Mouse (Mus musculus) spleen, postnatal 14 days (tissue): Measurements from ENCODE around the gene Trak1.

ENCODE experiments used
- DNase-seq, 2 experiments: peaks; one replicate each; pipeline ENCODE4 v3.0.0; 2021 to 2022; ENCODE audit warnings: low spot score in 2 of 2

Gene Trak1

DNA sequence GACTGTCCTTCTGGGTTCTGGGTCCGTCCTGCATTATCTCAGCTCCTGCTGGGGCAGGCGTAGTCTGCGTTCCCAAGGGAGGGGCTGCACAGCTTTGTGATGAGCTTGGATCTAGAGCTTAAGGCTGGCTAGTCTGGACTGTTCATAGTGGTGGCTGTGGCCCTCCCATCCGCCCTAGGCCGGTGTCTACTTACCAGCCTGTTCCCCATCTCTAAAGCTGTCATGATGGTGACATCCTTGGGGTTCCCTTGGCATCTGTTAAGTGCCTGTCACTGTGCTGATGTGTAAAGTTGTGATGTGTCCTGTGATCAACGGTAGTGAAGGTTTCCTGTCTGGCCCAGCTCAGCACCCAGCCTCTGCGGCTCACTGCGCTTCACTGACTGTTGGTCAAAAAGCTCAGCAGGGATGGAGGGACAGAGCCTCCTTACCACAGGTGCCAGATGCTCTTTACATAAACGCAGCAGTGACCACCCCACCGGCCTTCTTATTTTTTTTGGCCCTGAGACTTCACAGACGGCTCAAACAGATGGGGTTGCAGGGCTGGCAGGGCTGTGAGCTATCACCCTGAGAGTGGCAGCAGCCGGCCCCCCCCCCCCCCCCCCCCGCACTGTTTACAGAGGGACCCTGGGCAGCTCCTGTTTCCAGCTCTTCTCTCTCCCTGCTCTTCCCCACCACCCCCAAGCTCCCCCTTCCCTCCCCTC, 74.8 kb downstream of the Trak1 start:
- DNase-seq, result no peak

DNA sequence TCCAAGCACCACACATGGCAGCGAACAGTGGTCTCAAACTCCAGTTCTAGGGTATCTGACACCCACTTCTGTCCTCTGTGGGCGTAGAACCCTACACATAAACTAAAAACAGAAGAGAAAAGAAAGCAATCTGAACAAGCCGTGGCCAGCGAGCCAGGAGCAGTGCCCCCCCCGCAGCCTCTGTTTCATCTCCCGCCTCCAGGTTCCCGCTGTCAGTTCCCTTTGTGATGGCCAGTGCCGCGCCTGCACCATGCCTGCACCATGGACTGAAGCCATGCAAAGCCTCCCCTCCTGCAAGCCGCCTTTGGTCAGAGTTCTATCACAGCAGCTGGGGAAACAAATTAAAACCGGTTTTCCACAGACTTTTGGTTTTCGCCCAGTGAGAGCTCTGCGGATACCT, 75.8 kb downstream of the Trak1 start:
- no peak for DNase-seq

DNA sequence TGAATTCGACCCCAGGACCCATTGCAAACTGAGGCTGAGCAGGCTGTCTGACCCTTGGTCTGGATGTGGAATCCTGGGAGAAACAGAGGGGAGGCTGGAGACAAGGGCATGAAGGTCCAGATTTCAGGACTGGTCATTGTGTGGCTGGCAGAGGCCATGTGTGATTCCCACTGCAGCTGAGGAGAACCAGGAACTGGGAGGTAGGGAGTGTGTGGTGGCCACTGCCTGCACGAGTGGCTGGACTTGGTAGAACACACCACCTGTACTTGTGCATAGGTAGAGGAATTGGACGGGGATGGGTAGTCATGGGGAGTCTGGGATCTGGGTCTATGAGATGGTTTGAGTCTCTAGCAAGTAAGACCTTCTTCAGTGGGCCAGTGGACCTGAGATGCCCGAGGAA, 76.2 kb downstream of the Trak1 start:
- DNase-seq, result no peak

- peak in 1 of 2 experiments; percentile 37 for DNase-seq
These were observed 77.0 kb downstream of the Trak1 start for GRCm38 (mm10) chr9:121374076-121374863.

- DNase-seq, result no peak
These were observed 77.6 kb downstream of the Trak1 start for GRCm38 (mm10) chr9:121374864-121375255.

DNA sequence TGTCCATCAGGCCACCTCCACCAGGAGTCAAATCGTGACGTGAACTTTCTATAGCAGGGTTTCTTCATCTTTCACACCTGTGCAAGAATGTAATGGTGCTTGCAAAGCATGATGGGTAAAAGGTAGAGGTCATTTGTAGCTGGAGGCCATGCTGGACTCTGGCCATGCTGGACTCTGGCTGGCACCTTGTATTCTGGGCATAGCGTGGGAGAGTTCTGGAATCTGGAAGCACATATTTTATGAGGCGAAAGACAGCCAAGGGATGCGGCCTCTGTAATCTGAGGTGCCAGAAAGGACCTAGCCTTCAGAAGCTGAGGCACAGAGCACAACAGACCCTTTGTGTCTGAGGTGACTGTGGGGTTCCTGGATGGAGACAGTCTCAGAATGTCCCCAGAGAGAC, 78.8 kb downstream of the Trak1 start:
- DNase-seq, result no peak

- DNase-seq, result no peak
These were observed 83.1 kb downstream of the Trak1 start for GRCm38 (mm10) chr9:121380310-121380920.

DNA sequence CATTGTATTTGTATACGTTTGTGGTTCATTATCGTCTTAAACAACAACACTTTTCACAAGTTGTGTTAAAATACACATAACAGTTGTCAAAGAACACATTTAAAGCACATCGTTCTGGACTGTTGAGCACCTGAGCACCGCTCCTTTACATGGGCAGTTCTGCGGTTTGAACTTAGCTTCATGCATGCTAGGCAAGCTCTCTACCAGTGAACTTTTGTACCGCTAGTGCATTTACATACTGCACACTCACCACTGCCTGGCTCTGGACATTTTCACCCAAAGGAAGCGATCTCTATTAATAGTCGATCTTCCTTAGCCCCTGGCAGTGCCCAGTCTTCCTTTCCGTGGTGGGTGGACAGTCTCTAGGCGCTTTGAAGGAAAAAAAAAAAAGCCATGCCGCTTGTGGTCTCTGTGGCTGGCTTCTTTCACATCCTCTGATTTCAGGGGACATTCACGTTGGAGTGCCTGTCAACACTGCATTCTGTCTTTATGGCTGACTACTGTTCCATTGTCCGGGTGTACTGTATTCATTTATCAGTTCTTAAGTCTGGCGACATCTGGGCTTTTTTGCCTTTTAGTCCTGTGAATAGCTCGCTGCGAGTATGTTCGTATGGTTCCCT, 84.5 kb downstream of the Trak1 start:
- DNase-seq, result no peak

DNA sequence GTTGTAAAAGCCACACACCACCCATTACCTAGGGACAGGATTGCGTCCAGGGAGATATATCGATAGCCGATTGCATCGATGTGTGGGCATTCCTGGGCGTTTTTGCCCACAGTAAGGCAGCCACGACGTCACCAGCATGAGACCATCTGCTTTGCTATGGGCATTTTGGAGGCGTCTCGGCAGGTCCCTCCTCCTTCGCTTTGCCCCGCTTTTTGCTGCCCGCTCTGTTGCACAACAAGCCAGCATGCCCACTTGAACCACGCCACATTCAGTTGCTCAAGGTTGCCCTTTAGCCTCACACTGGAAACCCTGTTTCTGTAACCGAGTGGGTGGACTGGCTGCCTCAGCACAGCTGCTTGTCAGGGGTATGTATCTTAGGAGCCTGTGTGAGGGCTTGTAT, 85.3 kb downstream of the Trak1 start:
- DNase-seq, result no peak

GRCm38 (mm10) chr9:121383180-121383586, 85.9 kb downstream of the Trak1 start:
- no peak for DNase-seq

DNA sequence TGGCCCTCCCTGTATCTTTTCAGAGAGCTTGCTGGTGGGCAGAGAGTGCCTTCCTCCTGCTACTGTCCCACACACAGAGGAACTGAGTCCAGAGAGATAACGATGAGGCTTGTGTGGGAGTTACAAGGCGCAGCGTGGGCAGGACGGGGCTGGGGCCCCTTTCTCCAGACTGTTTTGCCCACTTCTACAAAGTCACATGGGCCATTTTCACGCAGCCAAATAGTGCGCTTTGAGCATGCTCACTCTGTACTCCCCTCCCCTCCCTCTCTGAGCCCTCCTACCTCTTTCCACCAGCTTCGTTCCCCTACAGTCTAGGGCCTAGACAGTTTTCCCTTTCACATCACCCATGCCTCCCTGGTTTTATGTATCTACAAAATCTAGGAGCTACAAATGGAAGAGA, 87.3 kb downstream of the Trak1 start:
- DNase-seq, result no peak

GRCm38 (mm10) chr9:121385091-121385748, 87.9 kb downstream of the Trak1 start:
- DNase-seq, result peak; percentile 56 to 67

DNA sequence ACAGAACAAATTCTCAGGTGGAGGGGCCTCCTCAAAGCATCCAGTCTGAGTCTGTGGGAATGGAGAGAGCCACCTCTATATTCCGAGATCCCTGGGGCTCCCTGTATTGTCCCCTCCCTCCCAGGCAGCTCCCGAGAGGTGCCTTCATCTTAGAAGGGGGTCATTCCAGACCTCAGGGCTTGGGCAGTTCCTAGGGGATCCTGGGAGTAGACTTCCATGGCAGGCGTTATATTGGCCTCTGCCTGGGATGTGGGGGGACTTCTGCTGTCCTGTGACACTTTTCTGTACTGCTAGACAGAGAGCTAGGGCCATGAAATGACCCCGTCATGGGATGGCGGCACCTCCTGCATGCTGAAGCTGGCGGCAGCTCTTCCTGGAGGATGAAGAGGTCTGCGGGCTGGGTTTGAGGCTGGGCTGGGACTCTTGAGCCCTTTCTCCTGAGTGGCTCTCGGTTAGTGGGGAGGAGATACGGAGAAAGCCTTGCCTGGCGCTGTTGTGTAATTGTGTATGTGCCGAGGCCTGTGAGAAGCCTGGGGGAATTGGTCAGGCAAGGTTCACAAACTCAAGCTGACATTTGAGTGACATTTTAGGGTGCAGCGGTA, 88.5 kb downstream of the Trak1 start:
- DNase-seq, result no peak

DNA sequence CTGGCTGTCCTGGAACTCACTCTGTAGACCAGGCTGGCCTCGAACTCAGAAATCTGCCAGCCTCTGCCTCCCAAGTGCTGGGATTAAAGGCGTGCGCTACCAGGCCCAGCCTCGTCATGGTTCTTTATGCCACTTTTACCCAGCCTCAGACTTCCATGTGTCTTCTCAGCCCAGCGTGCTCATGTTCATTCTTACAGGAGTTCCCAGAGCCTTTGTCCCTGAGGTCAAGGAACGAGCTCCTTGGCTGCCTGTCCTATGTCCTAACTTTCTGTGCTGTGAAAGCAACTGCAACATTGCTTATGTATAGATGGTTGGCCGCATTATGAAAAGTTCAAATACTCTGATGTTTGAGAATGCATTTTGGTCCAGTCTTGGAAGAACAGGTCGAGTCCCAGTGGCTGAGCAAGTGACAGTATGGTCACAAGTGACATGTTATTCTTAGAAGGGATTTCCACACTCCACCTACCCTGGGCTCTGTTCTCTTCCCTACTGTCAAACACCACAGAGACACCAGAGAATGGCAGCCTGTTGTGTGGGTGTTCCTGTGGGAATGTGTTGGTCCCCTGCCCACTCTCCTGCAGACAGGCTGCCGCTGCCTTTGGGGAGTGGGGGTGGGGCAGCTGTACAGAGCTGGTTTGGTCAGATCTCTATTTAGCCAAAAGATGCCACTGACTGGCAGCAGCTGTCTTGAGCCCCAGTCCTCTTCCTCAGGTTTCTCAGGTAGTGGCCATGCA, 90.4 kb downstream of the Trak1 start:
- no peak for DNase-seq

GRCm38 (mm10) chr9:121388273-121388931, 91.1 kb downstream of the Trak1 start:
- DNase-seq, result no peak

GRCm38 (mm10) chr9:121389258-121389657, 92.0 kb downstream of the Trak1 start:
- no peak for DNase-seq

GRCm38 (mm10) chr9:121391898-121392297, 94.6 kb downstream of the Trak1 start:
- no peak for DNase-seq

GRCm38 (mm10) chr9:121392427-121392826, 95.1 kb downstream of the Trak1 start:
- peak in 1 of 2 experiments; percentile 29 for DNase-seq

- no peak for DNase-seq
These were observed 95.8 kb downstream of the Trak1 start for GRCm38 (mm10) chr9:121393104-121393503.

DNA sequence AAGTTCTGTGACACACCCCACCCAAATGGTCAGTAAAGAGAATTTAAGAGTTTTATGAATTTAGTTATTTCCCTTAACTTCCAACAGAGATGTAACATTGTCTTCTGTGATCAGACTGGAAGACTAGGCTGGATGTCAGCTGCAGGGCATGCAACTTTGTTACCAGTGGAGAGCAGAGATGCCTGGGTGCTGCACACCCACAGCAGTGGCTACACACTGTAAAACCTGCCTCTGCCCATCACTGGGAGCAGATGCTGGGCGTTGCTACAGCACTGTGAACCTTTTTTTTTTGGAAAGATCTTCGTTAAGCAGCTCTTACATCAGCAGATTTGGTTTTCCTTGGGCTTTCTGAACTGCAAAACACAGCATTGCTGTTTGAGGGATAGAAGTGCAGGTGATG, 97.6 kb downstream of the Trak1 start:
- DNase-seq, result no peak
